In the genomic region with DNA sequence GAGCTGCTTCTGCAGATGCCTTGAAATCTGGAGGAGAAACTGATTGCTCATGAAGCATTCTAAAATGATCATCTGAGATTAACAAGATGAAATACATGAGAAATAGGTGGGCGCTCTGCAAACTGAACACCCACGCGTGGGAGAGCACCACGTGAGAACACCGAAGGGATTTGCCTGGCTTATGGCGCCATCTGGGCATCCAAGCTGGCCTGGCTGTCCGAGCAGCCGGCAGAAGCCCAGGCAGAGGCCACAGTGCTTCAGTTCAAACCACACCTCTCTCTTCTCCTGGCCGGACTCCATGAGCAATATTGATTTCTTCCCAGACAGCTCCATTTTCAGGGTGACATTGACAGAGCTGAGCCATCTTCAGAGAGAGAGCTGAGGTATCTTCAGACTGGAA, we compare ENCODE assay signal across 12 mouse cellular contexts. TPM values are rescaled to one million over a fixed set of nuclear protein-coding genes. Genes with fewer than 3 reads are reported as not detected.
DNase-seq lines count a peak whose midpoint lies in the region; TF ChIP-seq lines count a peak whose summit lies in the region.
"Had no signal": no experiment of that assay in that cellular context is flagged by ENCODE, and none has a peak within 500 bp of the region (broad histone marks: within the 10 kb centered on the region; RNA-seq: fewer than 3 reads in every experiment).

No protein-coding gene starts in this region.

- H3K36me3 ChIP-seq in thymus, adult 2 months (ENCODE audit: control insufficient read depth, insufficient read depth, low read length): no peaks in the 10 kb centered on the region
- H3K36me3 ChIP-seq: heart, embryonic 15.5 days; lung, embryonic 15.5 days had no signal

- intact Hi-C loops in heart, postnatal 14 days (cut with DNase I): no loop called here

- TF ChIP-seq POLR2A in thymus, adult 2 months (IDR thresholded peaks at IDR 0.05; ENCODE audit: control insufficient read depth, extremely low read depth, insufficient read depth, low read length, poor library complexity): no peak

- WGBS in thymus, adult 2 months: 82% methylated on average over 9 of the region's 9 CpGs

- no peak for TF ChIP-seq CTCF in thymus, adult 2 months (IDR thresholded peaks at IDR 0.05; ENCODE audit: borderline replicate concordance, control insufficient read depth, extremely low read depth, insufficient read depth, low read length, poor library complexity)

- H3K4me3 ChIP-seq in thymus, adult 2 months (ENCODE audit: control insufficient read depth, insufficient read depth, low read length): no peak overlapping the region
- H3K4me3 ChIP-seq: heart, embryonic 15.5 days; lung, embryonic 15.5 days had no signal

- no peaks in the 10 kb centered on the region for H3K27me3 ChIP-seq in thymus, adult 2 months (ENCODE audit: control insufficient read depth, insufficient read depth, low read length)
- H3K27me3 ChIP-seq: heart, embryonic 15.5 days; lung, embryonic 15.5 days had no signal

- no peaks in the 10 kb centered on the region for H3K4me1 ChIP-seq in thymus, adult 2 months (replicated peaks; ENCODE audit: control insufficient read depth, insufficient read depth, low read length)
- H3K4me1 ChIP-seq: heart, embryonic 15.5 days; lung, embryonic 15.5 days had no signal

- peak; percentile 53 for DNase-seq in heart, adult 11 months
- DNase-seq in heart, postnatal 14 days: no peak
- peak; percentile 83 for DNase-seq in cerebellum, adult 9-11 months
- DNase-seq in layer of hippocampus, adult 9-11 months: peak; percentile 74
- peak; percentile 79 for DNase-seq in right cerebral cortex, adult 18-20 months
- no peak for DNase-seq in urinary bladder, postnatal 25 days (ENCODE audit: low spot score)
- DNase-seq in testis, postnatal 14 days (ENCODE audit: low spot score): no peak
- no peak for DNase-seq in thymus, adult 2 months
- DNase-seq: B cell, adult 2 months; kidney, postnatal 25 days had no signal

- H3K27ac ChIP-seq in thymus, adult 2 months (ENCODE audit: control insufficient read depth, insufficient read depth, low read length): no peak overlapping the region
- H3K27ac ChIP-seq: heart, embryonic 15.5 days; lung, embryonic 15.5 days had no signal

RNA-seq across cellular contexts. Expression of a gene that starts 44.4 kb away (rescaled TPM):
- under 1 TPM in 1 of 2 experiments, not detected in 1; 0.12 TPM for total RNA-seq in heart, postnatal 14 days (2021)
- 32.8 and 34.8 TPM in 2 replicates for polyA plus RNA-seq in thymus, adult 2 months (2012; rRNA removed)
- polyA plus RNA-seq: heart, embryonic 15.5 days had no signal

RNA-seq across cellular contexts. Expression of a gene that starts 49.8 kb away (rescaled TPM):
- under 1 TPM; 0.10 to 0.19 TPM for total RNA-seq in heart, postnatal 14 days (2021)
- polyA plus RNA-seq in thymus, adult 2 months (2012; rRNA removed): 1.4 and 2.1 TPM in 2 replicates

Comparison
In these comparisons a context has a peak if more than half of its experiments do, and no peak if none do; other contexts are left out.
1. DNase-seq: peak in heart, adult 11 months (single experiment), cerebellum, adult 9-11 months (single experiment), layer of hippocampus, adult 9-11 months (single experiment) and right cerebral cortex, adult 18-20 months (single experiment); none in heart, postnatal 14 days (0 of 2), urinary bladder, postnatal 25 days (single experiment), testis, postnatal 14 days (single experiment) and thymus, adult 2 months (single experiment).